Comparison of ENCODE assay signal across 8 mouse cellular contexts in the genomic region with DNA sequence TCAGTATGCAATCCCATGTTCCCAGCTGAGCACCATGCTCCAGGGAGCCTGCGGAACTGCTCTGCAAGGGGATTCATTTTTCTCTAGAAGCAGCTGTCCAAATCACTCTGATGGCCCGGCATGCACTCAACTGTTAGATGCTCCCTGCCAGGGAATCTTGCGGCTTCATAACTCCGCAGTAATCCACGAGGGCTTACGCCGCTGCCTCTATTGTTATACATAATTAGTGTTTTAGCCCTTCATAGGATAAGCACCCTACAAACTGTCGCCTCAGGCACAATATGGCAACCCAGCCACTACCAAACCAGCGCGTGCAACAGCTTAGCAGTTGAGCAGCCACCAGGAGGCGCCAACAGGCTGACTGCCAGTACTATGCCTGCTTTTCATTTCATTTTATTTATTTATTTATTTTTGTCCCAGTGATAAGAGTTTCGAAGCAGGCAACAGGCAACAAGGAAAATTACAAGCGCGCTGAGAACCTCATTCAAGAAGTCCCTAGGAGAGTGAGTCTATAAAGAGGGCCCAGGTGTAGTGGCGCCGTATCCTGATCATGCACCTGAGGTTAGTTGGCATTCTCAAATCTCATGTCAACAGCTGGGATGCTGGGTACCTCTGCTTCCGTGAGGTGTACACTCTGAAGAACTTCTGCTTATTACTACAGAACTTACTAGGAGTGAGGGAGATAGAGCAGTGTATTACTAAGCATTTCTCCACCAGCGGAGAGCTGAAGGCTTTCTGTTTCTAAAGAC.
DNase-seq lines count a peak whose midpoint lies in the region; ATAC-seq lines count a peak whose summit lies in the region.

No protein-coding gene starts in this region.

- ATAC-seq in cerebellum, adult (ENCODE audit: insufficient number of reproducible peaks, low FRiP score, low TSS enrichment): no peak
- peak; percentile 58; the same call in 1 of the 2 replicates for ATAC-seq in frontal cortex, adult (ENCODE audit: low TSS enrichment)
- peak; percentile 84 for ATAC-seq in midbrain, embryonic 14.5 days (ENCODE audit: low FRiP score, low TSS enrichment)

- peak; percentile 17 for DNase-seq in cerebellum, adult 11 months
- DNase-seq in cerebellum, adult 8-10 months: peak; percentile 27
- peak; percentile 62 for DNase-seq in induced T-regulatory cell, adult 2 months (ENCODE audit: low read depth)
- DNase-seq in left cerebral cortex, postnatal 25 days (ENCODE audit: low spot score in 2 of 2): peak; percentile 59 to 62
- DNase-seq in midbrain, embryonic 14.5 days: peak; percentile 90
- peak; percentile 11 to 73 for DNase-seq in spleen, postnatal 10 days (ENCODE audit: low spot score in 2 of 2)

- WGBS in midbrain, embryonic 14.5 days: 40% methylated on average over 18 of the region's 18 CpGs

- no peaks in the 10 kb centered on the region for H3K36me3 ChIP-seq in midbrain, embryonic 14.5 days (ENCODE audit: control insufficient read depth, insufficient read depth, low read length)

- H3K9ac ChIP-seq in midbrain, embryonic 14.5 days (replicated peaks; ENCODE audit: low read length): no peak overlapping the region

- H3K4me2 ChIP-seq in midbrain, embryonic 14.5 days (ENCODE audit: low read length): peak overlapping the region; percentile 40

- no peaks in the 10 kb centered on the region for H3K27me3 ChIP-seq in midbrain, embryonic 14.5 days (ENCODE audit: control insufficient read depth, insufficient read depth, low read length)

- intact Hi-C loops in left cerebral cortex, postnatal 25 days (cut with DNase I): loop anchor here (5.0 kb wide), 1 partner anchor 501 kb away; the partner anchor contains the start of gene Kcnq5

- no peaks in the 10 kb centered on the region for H3K9me3 ChIP-seq in midbrain, embryonic 14.5 days (ENCODE audit: control insufficient read depth, low read length)

- H3K4me1 ChIP-seq in midbrain, embryonic 14.5 days (ENCODE audit: control insufficient read depth, insufficient read depth, low read length): no peaks in the 10 kb centered on the region

- H3K4me3 ChIP-seq in midbrain, embryonic 14.5 days (replicated peaks; ENCODE audit: low read depth, low read length): no peak overlapping the region

- H3K27ac ChIP-seq in midbrain, embryonic 14.5 days (replicated peaks; ENCODE audit: low read depth, low read length): no peak overlapping the region

Comparison
In these comparisons a context has a peak if more than half of its experiments do, and no peak if none do; other contexts are left out.
1. DNase-seq: peak in every context shown above with its lines; median percentile 90 in midbrain, embryonic 14.5 days; 62 in induced T-regulatory cell, adult 2 months; 60 in left cerebral cortex, postnatal 25 days; 42 in spleen, postnatal 10 days; 27 in cerebellum, adult 8-10 months; 17 in cerebellum, adult 11 months.